Mouse (Mus musculus) erythroblast, embryonic 14.5 days (primary cell): ENCODE measurements around the gene Prkn.

ENCODE experiments used
- GATA1 ChIP-seq: IDR thresholded peaks from 2 replicates; pipeline ENCODE4 v1.6.1; 2012; ENCODE audit warnings: low read length, inconsistent platforms, mixed read lengths
- TAL1 ChIP-seq: IDR thresholded peaks from 3 replicates; pipeline ENCODE4 v1.6.1; 2012; ENCODE audit warnings: low read length, inconsistent platforms, mixed read lengths

DNA sequence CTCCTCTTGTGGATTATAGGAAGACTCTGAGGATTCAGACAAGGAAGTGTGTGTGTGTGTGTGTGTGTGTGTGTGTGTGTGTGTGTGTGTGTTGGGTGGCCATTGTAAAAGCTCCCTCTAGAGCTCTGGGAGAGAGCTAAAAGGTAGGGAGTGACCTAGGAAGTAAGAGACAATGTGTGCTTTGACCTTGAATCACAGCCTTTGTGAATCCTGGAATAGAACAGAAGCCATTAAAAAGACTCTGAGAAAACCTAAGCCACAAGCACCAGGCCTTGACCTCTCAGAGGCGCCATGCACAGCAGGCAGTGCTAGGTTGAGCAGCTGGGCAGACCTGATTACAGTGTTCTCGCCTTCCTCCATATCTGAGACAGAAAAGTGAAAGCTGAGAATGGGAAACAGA, 1236.6 kb downstream of the Prkn start:
- TF ChIP-seq TAL1 (no peak), GATA1 (no peak)
